Mouse (Mus musculus) liver, embryonic 11.5 days (tissue): ENCODE data around the gene Mcee. TPM values are rescaled to one million over a fixed set of nuclear protein-coding genes. Genes with fewer than 3 reads are reported as not detected.

Experiments
- ATAC-seq: fragments of 200-750 bp; cut with Nextera tagmentation; replicated peaks from 2 replicates; pipeline ENCODE4 v1.8.0; 2017; ENCODE audit warnings: moderate number of reproducible peaks, mild to moderate bottlenecking, moderate TSS enrichment, moderate library complexity; ENCODE audit not compliant: low FRiP score
- DNase-seq: peaks from one replicate; pipeline ENCODE4 v3.0.0-alpha.2; 2017; ENCODE audit warnings: low spot score
- H3K27ac ChIP-seq: fragments of 300-500 bp; sonication (generic); 2 replicates; pipeline ENCODE4 v1.5.1; 2014; ENCODE audit warnings: mild to moderate bottlenecking, low read depth, low read length, control low read depth
- H3K27me3 ChIP-seq: fragments of 300-500 bp; sonication (generic); replicated peaks from 2 replicates; pipeline ENCODE4 v1.6.1; 2014; ENCODE audit warnings: low read length, mixed read lengths; ENCODE audit not compliant: control insufficient read depth, insufficient read depth
- H3K36me3 ChIP-seq: fragments of 300-500 bp; sonication (generic); 2 replicates; pipeline ENCODE4 v1.6.1; 2014; ENCODE audit warnings: mild to moderate bottlenecking, low read length, moderate library complexity, mixed read lengths; ENCODE audit not compliant: control insufficient read depth, insufficient read depth
- H3K4me1 ChIP-seq: fragments of 300-500 bp; sonication (generic); replicated peaks from 2 replicates; pipeline ENCODE4 v1.6.1; 2014; ENCODE audit warnings: low read length, mixed read lengths; ENCODE audit not compliant: control insufficient read depth, insufficient read depth
- H3K4me2 ChIP-seq: fragments of 300-500 bp; sonication (generic); 2 replicates; pipeline ENCODE4 v1.6.1; 2014; ENCODE audit warnings: mild to moderate bottlenecking, control low read depth, moderate library complexity
- H3K4me3 ChIP-seq: fragments of 300-500 bp; sonication (generic); 2 replicates; pipeline ENCODE4 v1.5.1; 2014; ENCODE audit warnings: low read depth, low read length, control low read depth
- H3K9ac ChIP-seq: fragments of 300-500 bp; sonication (generic); 2 replicates; pipeline ENCODE4 v1.6.1; 2014; ENCODE audit warnings: low read depth, low read length, control low read depth
- H3K9me3 ChIP-seq: fragments of 300-500 bp; sonication (generic); 2 replicates; pipeline ENCODE4 v1.6.1; 2016; ENCODE audit warnings: low read length, inconsistent platforms, mixed read lengths; ENCODE audit not compliant: control insufficient read depth
- WGBS: fragments of 180-500 bp; shearing (Covaris S2); extraction: QIAGEN DNeasy Blood & Tissue Kit; methylation state at CpG from one replicate; pipeline ENCODE4 v1.1.7; 2014; 5-methylcytosine and 5-hydroxymethylcytosine counted together
- polyA plus RNA-seq: library from polyadenylated mRNA; unstranded; fragments of >200 nt; fragmentation: Nextera tagmentation; extraction: Ambion mirVana; gene quantifications from 2 replicates; pipeline ENCODE4 v1.2.1, GENCODE M21; 2014

Mcee gene
- 53.8 and 57.8 TPM in 2 replicates for polyA plus RNA-seq

GRCm38 (mm10) chr7:64392122-64392818, at the start of gene Mcee, which contains the start of gene Mphosph10:
Gene Mcee (plus strand): TSS chr7:64392607.
Gene Mphosph10 (minus strand): TSS chr7:64392268.
- peak within 1 kb of the TSS; percentile 84 for H3K4me3 ChIP-seq
- peak within 1 kb of the TSS; percentile 44 for H3K27ac ChIP-seq
- under 1% methylated on average over 54 of the region's 54 CpGs for WGBS
- H3K4me2 ChIP-seq = peak within 1 kb of the TSS; percentile 89
- DNase-seq = peak; percentile 99
- H3K4me1 ChIP-seq = peaks cover 6% of the 10 kb centered on the region
- ATAC-seq = peak; percentile 99
- no peaks in the 10 kb centered on the region for H3K9me3 ChIP-seq
- H3K36me3 ChIP-seq = peaks cover 12% of the 10 kb centered on the region
- H3K9ac ChIP-seq = peak within 1 kb of the TSS; percentile 81
- no peaks in the 10 kb centered on the region for H3K27me3 ChIP-seq

GRCm38 (mm10) chr7:64347813-64348212, 44.6 kb upstream of the Mcee start:
- 93% methylated on average over 1 of the region's 1 CpGs for WGBS
- H3K4me2 ChIP-seq = no peak overlapping the region
- no peaks in the 10 kb centered on the region for H3K9me3 ChIP-seq
- H3K27me3 ChIP-seq = no peaks in the 10 kb centered on the region
- peaks cover 11% of the 10 kb centered on the region; the same call in 1 of the 2 replicates for H3K36me3 ChIP-seq
- no peak for ATAC-seq
- H3K4me1 ChIP-seq = no peaks in the 10 kb centered on the region
- H3K4me3 ChIP-seq = no peak overlapping the region
- H3K9ac ChIP-seq = no peak overlapping the region
- H3K27ac ChIP-seq = no peak overlapping the region
- no peak for DNase-seq

GRCm38 (mm10) chr7:64349147-64349861, 43.1 kb upstream of the Mcee start:
- H3K9me3 ChIP-seq = no peaks in the 10 kb centered on the region
- no peak overlapping the region for H3K27ac ChIP-seq
- H3K36me3 ChIP-seq = peaks cover 11% of the 10 kb centered on the region; the same call in 1 of the 2 replicates
- no peak for DNase-seq
- no peak overlapping the region for H3K4me2 ChIP-seq
- no peak overlapping the region for H3K9ac ChIP-seq
- no peaks in the 10 kb centered on the region for H3K4me1 ChIP-seq
- H3K27me3 ChIP-seq = no peaks in the 10 kb centered on the region
- no peak overlapping the region for H3K4me3 ChIP-seq
- 91% methylated on average over 15 of the region's 15 CpGs for WGBS
- no peak for ATAC-seq

- H3K9ac ChIP-seq = no peak overlapping the region
- DNase-seq = no peak
- H3K27ac ChIP-seq = no peak overlapping the region
- H3K4me2 ChIP-seq = no peak overlapping the region
- no peaks in the 10 kb centered on the region for H3K27me3 ChIP-seq
- no peak for ATAC-seq
- H3K9me3 ChIP-seq = no peaks in the 10 kb centered on the region
- no peak overlapping the region for H3K4me3 ChIP-seq
- WGBS = 83% methylated on average over 4 of the region's 4 CpGs
- H3K36me3 ChIP-seq = peaks cover 9% of the 10 kb centered on the region; the same call in 1 of the 2 replicates
- H3K4me1 ChIP-seq = no peaks in the 10 kb centered on the region
Measured at GRCm38 (mm10) chr7:64351087-64351486, 41.3 kb upstream of the Mcee start.

GRCm38 (mm10) chr7:64354206-64354605, 38.2 kb upstream of the Mcee start:
- Histone ChIP-seq H3K4me1 (no peaks in the 10 kb centered on the region), H3K27me3 (no peaks in the 10 kb centered on the region), H3K4me3 (no peak overlapping the region), H3K36me3 (peaks cover 6% of the 10 kb centered on the region; the same call in 1 of the 2 replicates), H3K9me3 (no peaks in the 10 kb centered on the region), H3K9ac (no peak overlapping the region), H3K4me2 (no peak overlapping the region), H3K27ac (no peak overlapping the region)
- WGBS = 89% methylated on average over 14 of the region's 14 CpGs
- no peak for DNase-seq
- no peak for ATAC-seq

GRCm38 (mm10) chr7:64356661-64357060, 35.7 kb upstream of the Mcee start:
- Histone ChIP-seq H3K27me3 (no peaks in the 10 kb centered on the region), H3K4me1 (no peaks in the 10 kb centered on the region), H3K9ac (no peak overlapping the region), H3K36me3 (peaks cover 3% of the 10 kb centered on the region; the same call in 1 of the 2 replicates), H3K4me3 (no peak overlapping the region), H3K27ac (no peak overlapping the region), H3K4me2 (no peak overlapping the region), H3K9me3 (no peaks in the 10 kb centered on the region)
- ATAC-seq (no peak), DNase-seq (no peak)
- WGBS = 76% methylated on average over 5 of the region's 5 CpGs

- no peaks in the 10 kb centered on the region for H3K27me3 ChIP-seq
- no peak for ATAC-seq
- no peaks in the 10 kb centered on the region for H3K9me3 ChIP-seq
- H3K36me3 ChIP-seq = peaks cover 8% of the 10 kb centered on the region; the same call in 1 of the 2 replicates
- H3K27ac ChIP-seq = no peak overlapping the region
- no peak overlapping the region for H3K4me2 ChIP-seq
- no peak overlapping the region for H3K9ac ChIP-seq
- DNase-seq = no peak
- no peaks in the 10 kb centered on the region for H3K4me1 ChIP-seq
- 92% methylated on average over 9 of the region's 9 CpGs for WGBS
- H3K4me3 ChIP-seq = no peak overlapping the region
Measured at GRCm38 (mm10) chr7:64357405-64357804, 35.0 kb upstream of the Mcee start.

GRCm38 (mm10) chr7:64358666-64359065, 33.7 kb upstream of the Mcee start:
- no peak for ATAC-seq
- no peak for DNase-seq
- H3K36me3 ChIP-seq = peaks cover 8% of the 10 kb centered on the region; the same call in 1 of the 2 replicates

More at GRCm38 (mm10) chr7:64358666-64359065, 33.7 kb upstream of the Mcee start:
- no peak overlapping the region for H3K4me3 ChIP-seq
- H3K27ac ChIP-seq = no peak overlapping the region
- H3K4me2 ChIP-seq = no peak overlapping the region
- H3K9me3 ChIP-seq = no peaks in the 10 kb centered on the region
- WGBS = 92% methylated on average over 6 of the region's 6 CpGs
- no peaks in the 10 kb centered on the region for H3K4me1 ChIP-seq
- no peak overlapping the region for H3K9ac ChIP-seq
- no peaks in the 10 kb centered on the region for H3K27me3 ChIP-seq
